In genomic region chr4:141552484-141552883, GRCm38 (mm10) we compare ENCODE assay signal across 11 mouse cellular contexts. TPM values are rescaled to one million over a fixed set of nuclear protein-coding genes. Genes with fewer than 3 reads are reported as not detected.
DNase-seq lines count a peak whose midpoint lies in the region; ATAC-seq lines count a peak whose summit lies in the region.
"Had no signal": no experiment of that assay in that cellular context is flagged by ENCODE, and none has a peak within 500 bp of the region (broad histone marks: within the 10 kb centered on the region; RNA-seq: fewer than 3 reads in every experiment).

No protein-coding gene starts in this region.

- H3K4me1 ChIP-seq in limb, embryonic 10.5 days = peaks cover 23% of the 10 kb centered on the region
- peaks cover 16% of the 10 kb centered on the region for H3K4me1 ChIP-seq in hindbrain, embryonic 13.5 days (replicated peaks)

- H3K27me3 ChIP-seq in limb, embryonic 10.5 days (ENCODE audit: low read depth, poor library complexity, severe bottlenecking) = no peaks in the 10 kb centered on the region
- H3K27me3 ChIP-seq in splenic B cell, adult 2 months (ENCODE audit: control insufficient read depth, insufficient read depth, low read length, poor library complexity, severe bottlenecking) = no peaks in the 10 kb centered on the region
- H3K27me3 ChIP-seq in hindbrain, embryonic 13.5 days = no peaks in the 10 kb centered on the region

- peak overlapping the region; percentile 27 for H3K4me3 ChIP-seq in limb, embryonic 10.5 days
- no peak overlapping the region for H3K4me3 ChIP-seq in hindbrain, embryonic 13.5 days

- H3K9me3 ChIP-seq in limb, embryonic 10.5 days (replicated peaks) = no peaks in the 10 kb centered on the region
- H3K9me3 ChIP-seq in hindbrain, embryonic 13.5 days = no peaks in the 10 kb centered on the region

- ATAC-seq in hindbrain, embryonic 13.5 days (ENCODE audit: low FRiP score) = no peak
- ATAC-seq: forebrain, embryonic 16.5 days; midbrain, embryonic 16.5 days had no signal

- no peak overlapping the region for H3K9ac ChIP-seq in hindbrain, embryonic 13.5 days

- DNase-seq in lung, postnatal 36 days = peak; percentile 49
- DNase-seq in lung, postnatal 14 days = no peak
- peak; percentile 55 for DNase-seq in c-Kit-positive CD71-positive TER-119-negative erythroid progenitor cells, embryonic 14.5 days (ENCODE audit: low read depth)
- peak; percentile 40 for DNase-seq in limb, embryonic 10.5 days (ENCODE audit: low spot score)
- DNase-seq in splenic B cell, adult 2 months (ENCODE audit: low read depth, low spot score) = peak; percentile 70
- no peak for DNase-seq in adrenal gland, adult (ENCODE audit: inconsistent age in 2 of 2, low spot score in 1 of 2)
- no peak for DNase-seq in cerebellum, adult 9-11 months
- DNase-seq: kidney, postnatal 10 days had no signal

- H3K27ac ChIP-seq in limb, embryonic 10.5 days = peak overlapping the region; percentile 58; the same call in 1 of the 2 replicates
- no peak overlapping the region for H3K27ac ChIP-seq in hindbrain, embryonic 13.5 days

- no peaks in the 10 kb centered on the region for H3K36me3 ChIP-seq in limb, embryonic 10.5 days
- H3K36me3 ChIP-seq in splenic B cell, adult 2 months (ENCODE audit: control insufficient read depth, insufficient read depth, low read length, poor library complexity, severe bottlenecking) = no peaks in the 10 kb centered on the region
- no peaks in the 10 kb centered on the region for H3K36me3 ChIP-seq in hindbrain, embryonic 13.5 days

- no peak overlapping the region for H3K4me2 ChIP-seq in hindbrain, embryonic 13.5 days

- 31% methylated on average over 2 of the region's 2 CpGs for WGBS in limb, embryonic 10.5 days
- WGBS in hindbrain, embryonic 13.5 days = 53% methylated on average over 2 of the region's 2 CpGs

RNA-seq across cellular contexts. Expression of gene Spen, which starts 14.1 kb away (rescaled TPM):
- 11.5 TPM in 2 replicates for polyA plus RNA-seq in limb, embryonic 10.5 days (2016; fragmentation: Nextera tagmentation; extraction: Ambion mirVana)
- 19.2 and 19.7 TPM in 2 replicates for polyA plus RNA-seq in hindbrain, embryonic 13.5 days (2015; fragmentation: Nextera tagmentation; extraction: Ambion mirVana)

RNA-seq across cellular contexts. Expression of gene Fblim1, which starts 53.4 kb away (rescaled TPM):
- polyA plus RNA-seq in limb, embryonic 10.5 days (2016; fragmentation: Nextera tagmentation; extraction: Ambion mirVana) = 58.6 and 77.7 TPM in 2 replicates
- 41.0 and 43.3 TPM in 2 replicates for polyA plus RNA-seq in hindbrain, embryonic 13.5 days (2015; fragmentation: Nextera tagmentation; extraction: Ambion mirVana)

Comparison
In these comparisons a context has a peak if more than half of its experiments do, and no peak if none do; other contexts are left out.
1. DNase-seq: peak in lung, postnatal 36 days (single experiment), c-Kit-positive CD71-positive TER-119-negative erythroid progenitor cells, embryonic 14.5 days (single experiment), limb, embryonic 10.5 days (single experiment) and splenic B cell, adult 2 months (single experiment); none in lung, postnatal 14 days (single experiment), adrenal gland, adult (0 of 2) and cerebellum, adult 9-11 months (single experiment).